Mouse (Mus musculus) kidney, postnatal 25 days (tissue): ENCODE data around the gene Ap2b1.

Experiments used
- DNase-seq, 2 experiments: peaks; one replicate each; pipeline ENCODE4 v3.0.0; 2021; ENCODE audit warnings: mixed read lengths in 2 of 2

The Ap2b1 gene

DNA sequence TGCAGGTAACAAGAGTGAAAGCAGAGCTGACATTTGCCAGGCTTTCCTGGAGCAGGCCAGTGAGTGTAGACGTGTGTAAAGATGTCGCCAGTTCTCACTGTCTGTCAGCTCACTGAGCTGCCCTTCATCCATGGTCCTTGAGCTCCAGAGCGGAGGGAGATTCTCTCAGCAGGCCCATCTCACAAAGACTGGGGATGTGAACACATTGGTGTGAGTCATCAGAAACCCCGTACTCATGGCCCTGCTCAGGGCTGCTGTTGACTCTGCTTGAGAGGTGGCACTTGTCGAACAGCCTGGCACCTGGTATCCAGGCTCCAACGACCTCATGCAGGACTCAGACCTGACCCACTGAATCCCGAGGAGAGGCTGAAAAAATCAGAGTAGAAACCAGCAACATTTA is 105.0 kb downstream of the Ap2b1 start:
- DNase-seq = no peak

- no peak for DNase-seq
Measured at GRCm38 (mm10) chr11:83406391-83406790, 107.6 kb downstream of the Ap2b1 start.

- DNase-seq = no peak
Measured at GRCm38 (mm10) chr11:83408242-83408641, 109.4 kb downstream of the Ap2b1 start.

GRCm38 (mm10) chr11:83409087-83409754 is 110.4 kb downstream of the Ap2b1 start, which contains the start of gene Rasl10b:
TSS of gene Rasl10b (plus strand) at chr11:83409137.
- DNase-seq = peak; percentile 58 to 74

DNA sequence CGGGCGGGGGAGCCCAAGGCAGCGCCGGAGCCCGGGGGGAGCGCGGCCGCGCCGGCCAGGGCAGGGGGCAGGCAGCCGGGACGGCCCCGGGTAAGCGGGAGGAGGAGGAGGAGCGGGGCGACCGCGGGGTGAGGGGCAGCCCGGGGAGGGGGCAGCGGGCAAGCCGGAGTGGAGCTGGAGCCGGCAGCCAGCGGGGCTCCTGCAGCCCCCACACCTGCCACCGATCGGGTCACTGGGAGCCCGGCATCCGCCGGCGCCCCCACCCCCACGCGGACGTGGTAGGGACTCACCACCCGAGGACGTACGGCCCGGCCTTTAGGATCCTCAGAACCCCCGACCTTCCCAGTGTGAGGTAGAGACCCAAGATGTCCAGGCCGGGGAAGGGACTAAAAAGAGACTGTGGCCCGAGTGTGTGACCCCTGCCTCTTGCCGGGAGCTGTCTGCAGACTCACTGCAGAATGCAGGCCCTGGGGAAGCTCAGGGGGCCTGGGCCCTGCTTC is 111.0 kb downstream of the Ap2b1 start:
- no peak for DNase-seq

- DNase-seq = no peak
Measured at GRCm38 (mm10) chr11:83410510-83410909, 111.7 kb downstream of the Ap2b1 start.

GRCm38 (mm10) chr11:83417080-83417479 is 118.3 kb downstream of the Ap2b1 start:
- peak; percentile 78 for DNase-seq

DNA sequence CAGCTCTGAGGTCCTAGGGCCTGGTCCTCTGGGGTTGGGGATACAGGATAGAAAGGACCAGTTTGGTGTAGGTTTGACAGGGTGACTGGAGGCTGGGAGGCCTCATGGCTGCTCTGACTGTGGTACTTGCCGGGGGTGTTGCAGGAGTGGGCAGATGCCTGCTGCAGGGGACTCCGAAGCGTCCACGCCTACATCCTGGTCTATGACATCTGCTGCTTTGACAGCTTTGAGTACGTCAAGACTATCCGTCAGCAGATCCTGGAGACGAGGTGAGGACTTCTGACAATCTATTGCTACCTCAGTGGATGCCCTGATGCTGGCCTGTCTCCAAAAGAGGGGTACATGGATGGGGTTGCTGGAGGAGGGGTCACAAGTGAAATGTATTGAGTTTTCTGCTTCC is 118.9 kb downstream of the Ap2b1 start:
- no peak for DNase-seq

DNA sequence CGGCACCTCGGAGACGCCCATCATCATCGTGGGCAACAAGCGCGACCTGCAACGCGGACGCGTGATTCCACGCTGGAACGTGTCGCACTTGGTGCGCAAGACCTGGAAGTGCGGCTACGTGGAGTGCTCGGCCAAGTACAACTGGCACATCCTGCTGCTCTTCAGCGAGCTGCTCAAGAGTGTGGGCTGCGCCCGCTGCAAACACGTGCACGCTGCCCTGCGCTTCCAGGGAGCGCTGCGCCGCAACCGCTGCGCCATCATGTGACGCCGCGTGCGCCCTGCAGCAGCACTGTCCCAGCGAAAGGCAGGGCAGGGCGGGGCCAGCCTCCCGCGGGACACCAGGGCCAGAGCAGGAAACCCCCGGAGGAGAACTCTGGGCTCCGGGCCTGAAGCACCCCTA is 119.7 kb downstream of the Ap2b1 start:
- no peak for DNase-seq

DNA sequence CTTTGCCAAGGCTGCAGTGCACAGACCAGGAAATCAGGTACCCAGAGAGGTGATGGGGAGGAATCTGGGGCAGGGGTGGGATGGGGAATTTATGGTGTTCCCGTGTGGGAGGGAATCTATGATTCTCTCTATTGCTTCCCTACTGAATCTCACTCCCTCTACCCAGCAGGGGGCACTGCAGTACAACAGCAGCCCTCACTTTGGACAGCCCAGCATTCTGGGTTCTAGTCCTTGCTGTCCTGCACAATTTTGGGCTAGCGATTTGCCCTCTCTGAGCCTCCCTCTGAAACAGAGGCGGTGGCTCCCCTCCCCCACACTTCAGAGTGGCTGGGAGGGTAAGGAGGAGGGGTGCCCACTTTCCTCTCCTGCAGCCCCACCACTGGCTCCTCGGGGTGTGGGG is 121.5 kb downstream of the Ap2b1 start:
- no peak for DNase-seq

- peak; percentile 78 to 89 for DNase-seq
Measured at GRCm38 (mm10) chr11:83421305-83421704, 122.5 kb downstream of the Ap2b1 start.

GRCm38 (mm10) chr11:83424681-83425080 is 125.9 kb downstream of the Ap2b1 start:
- peak; percentile 68 to 80 for DNase-seq

- DNase-seq = no peak
Measured at GRCm38 (mm10) chr11:83426964-83427363, 128.1 kb downstream of the Ap2b1 start.

- DNase-seq = no peak
Measured at GRCm38 (mm10) chr11:83429355-83429754, 130.5 kb downstream of the Ap2b1 start, which contains the start of gene Gas2l2. TSS of gene Gas2l2 (minus strand) at chr11:83429455.

DNA sequence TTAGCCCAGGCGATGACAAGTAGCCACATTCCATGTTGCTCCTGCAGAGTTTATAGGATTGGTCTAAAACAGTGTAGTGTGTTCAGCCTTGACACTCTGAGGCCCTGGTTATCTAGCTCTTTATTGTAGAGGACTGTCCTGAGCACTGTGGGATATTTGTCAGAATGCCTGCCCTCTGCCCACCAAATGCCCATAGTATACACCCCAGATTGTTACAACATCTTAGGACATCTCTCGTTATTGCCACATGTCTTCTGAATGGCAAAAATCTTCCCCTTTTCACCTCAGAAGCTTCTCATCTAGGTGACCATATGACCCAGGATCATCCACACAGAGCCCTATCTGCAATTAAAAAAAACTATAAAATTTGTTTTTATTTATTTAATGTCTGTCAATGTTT is 133.7 kb downstream of the Ap2b1 start:
- DNase-seq = no peak

DNA sequence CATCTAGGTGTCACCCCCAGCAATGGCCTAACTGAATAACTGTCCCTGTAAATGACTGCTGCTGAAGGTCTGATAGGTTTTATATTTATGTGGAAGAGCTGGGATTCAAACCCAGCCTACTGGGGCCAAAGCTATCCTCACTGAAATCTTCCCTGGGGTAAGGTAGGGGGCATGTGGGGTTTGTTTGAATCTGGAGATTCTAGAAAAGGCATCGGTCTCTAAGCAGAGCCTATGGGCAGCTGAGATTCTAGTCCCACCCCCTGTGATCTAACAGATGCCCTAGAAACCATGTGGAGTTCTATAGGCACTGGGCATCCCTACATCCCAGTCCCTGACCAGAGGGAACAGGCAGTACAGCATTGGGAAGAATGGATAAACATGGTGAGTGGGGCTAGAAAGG is 138.6 kb downstream of the Ap2b1 start, which contains the start of gene 1700020L24Rik:
1700020L24Rik (plus strand) TSS at position 301 of the 400 bp plus-strand sequence.
- DNase-seq = no peak

- no peak for DNase-seq
Measured at GRCm38 (mm10) chr11:83439426-83440060, 140.7 kb downstream of the Ap2b1 start.

GRCm38 (mm10) chr11:83440081-83441064 is 141.5 kb downstream of the Ap2b1 start:
- peak; percentile 89 to 91 for DNase-seq

GRCm38 (mm10) chr11:83441235-83441634 is 142.4 kb downstream of the Ap2b1 start:
- DNase-seq = peak; percentile 40 to 68

DNA sequence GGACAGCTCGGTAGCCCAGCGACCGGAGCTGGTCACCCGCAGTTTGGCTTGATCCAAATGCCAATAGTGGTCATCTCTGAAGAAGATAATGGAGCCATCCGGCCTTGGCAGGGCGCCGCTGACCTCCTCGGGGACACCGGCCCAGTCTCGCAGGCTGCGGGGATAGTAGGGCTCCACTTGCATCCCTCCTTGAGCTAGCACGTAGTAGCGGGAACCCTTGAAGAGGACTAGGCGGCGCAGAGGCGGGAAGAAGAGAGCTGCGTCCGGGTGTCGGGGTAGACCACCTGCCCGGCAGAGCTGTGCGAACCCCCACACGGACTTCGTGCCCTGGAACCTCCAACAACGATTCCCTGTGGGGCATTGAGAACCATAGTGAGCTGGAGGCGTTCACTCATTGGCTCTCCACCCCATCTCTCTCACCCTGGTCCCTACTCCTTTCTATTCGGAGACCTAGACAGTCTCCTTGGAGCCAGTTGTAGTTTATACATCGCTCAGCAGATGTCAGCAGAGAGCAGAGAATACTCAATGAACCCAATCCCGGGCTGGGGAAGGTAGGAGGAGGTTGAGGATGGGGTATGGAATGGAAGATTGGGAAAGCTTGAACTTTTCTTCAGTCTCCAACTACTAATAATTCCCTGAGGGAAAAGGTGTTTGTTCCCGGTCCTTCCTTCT is 143.9 kb downstream of the Ap2b1 start:
- DNase-seq = peak; percentile 69 to 88

DNA sequence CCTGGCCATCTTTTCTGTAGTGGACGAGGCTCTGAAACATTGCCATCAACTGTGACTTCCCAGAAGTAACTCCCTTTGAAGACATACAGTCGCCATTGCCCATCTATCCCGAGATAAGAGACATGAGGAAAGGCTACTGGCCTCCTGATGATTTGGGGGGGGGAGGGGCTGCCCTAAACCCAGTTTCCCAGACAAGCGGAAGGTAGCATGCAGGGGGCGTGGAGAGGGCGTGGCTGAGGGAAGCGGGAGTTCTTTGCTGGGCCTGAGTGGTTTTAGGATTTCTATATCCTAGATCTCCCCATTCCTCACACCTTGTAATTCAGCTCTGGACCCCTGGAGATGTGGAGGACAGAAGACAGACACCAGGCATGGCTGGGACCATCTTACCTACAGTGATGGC is 145.0 kb downstream of the Ap2b1 start:
- no peak for DNase-seq

DNA sequence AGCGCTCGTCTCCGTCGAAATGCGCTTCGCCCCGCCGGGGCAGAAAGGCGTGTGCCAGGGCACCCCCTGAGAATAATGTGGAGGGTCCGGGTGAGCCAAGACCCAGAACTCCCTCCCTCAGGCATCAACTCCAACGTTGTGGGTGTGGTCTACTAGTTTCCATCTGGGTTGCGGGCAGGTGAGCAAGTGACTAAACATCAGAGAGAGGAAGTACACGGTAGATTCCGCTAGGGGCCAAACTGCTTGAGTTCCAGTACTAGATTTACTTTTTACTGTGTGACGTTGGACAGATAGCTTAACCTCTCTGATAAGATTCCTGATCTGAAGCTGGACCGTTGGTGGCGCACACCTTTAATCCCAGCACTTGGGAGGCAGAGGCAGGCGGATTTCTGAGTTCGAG is 146.2 kb downstream of the Ap2b1 start:
- DNase-seq = no peak
